In the genomic region with DNA sequence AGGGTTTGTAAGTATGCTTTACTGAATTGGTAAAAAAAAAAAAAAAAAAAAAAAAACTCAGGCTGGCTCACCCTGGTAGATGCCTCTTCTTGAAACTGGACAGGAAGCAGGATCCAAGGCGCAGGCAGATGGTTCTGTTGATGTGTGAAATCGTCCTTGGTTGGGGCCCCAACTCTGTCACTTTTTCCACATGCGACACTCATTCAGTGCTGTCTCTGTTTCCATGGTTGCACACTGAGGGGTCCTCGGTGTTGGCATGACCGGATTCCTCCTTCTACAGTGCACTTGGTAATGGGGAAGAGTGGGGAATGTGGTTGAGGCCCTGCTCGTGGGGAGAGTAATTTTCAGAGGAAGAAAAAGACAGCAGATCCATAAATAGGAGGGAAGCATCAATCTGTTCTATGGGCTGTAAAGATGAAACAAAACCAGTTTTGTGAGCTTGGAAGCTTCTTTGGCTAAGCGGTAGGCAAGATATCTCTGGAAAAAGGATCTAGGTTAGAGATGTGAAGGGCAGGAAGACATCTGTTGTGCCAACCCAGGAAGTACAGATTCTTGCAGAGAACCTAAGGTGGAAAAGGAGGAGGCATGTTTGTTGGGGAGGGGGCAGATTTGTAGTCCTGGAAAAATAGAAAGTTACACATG, we compare ENCODE assay signal across 18 mouse cellular contexts.
DNase-seq lines count a peak whose midpoint lies in the region; ATAC-seq and TF ChIP-seq lines count a peak whose summit lies in the region.
"Had no signal": no experiment of that assay in that cellular context is flagged by ENCODE, and none has a peak within 500 bp of the region (broad histone marks: within the 10 kb centered on the region; RNA-seq: fewer than 3 reads in every experiment).

No protein-coding gene starts in this region.

- no peaks in the 10 kb centered on the region for H3K4me1 ChIP-seq in embryonic facial prominence, embryonic 14.5 days (ENCODE audit: control insufficient read depth, insufficient read depth, low read length)
- H3K4me1 ChIP-seq in embryonic facial prominence, embryonic 10.5 days: no peaks in the 10 kb centered on the region
- no peaks in the 10 kb centered on the region for H3K4me1 ChIP-seq in midbrain, postnatal 0 days (ENCODE audit: insufficient read depth, low read length)
- H3K4me1 ChIP-seq in midbrain, embryonic 13.5 days (replicated peaks): peaks cover 13% of the 10 kb centered on the region
- H3K4me1 ChIP-seq: embryonic facial prominence, embryonic 12.5 days; heart, embryonic 15.5 days; limb, embryonic 10.5 days; liver, embryonic 12.5 days; lung, embryonic 15.5 days had no signal

- no peak overlapping the region for H3K27ac ChIP-seq in embryonic facial prominence, embryonic 14.5 days (replicated peaks; ENCODE audit: low read depth, low read length)
- H3K27ac ChIP-seq in embryonic facial prominence, embryonic 10.5 days (replicated peaks): no peak overlapping the region
- H3K27ac ChIP-seq in midbrain, postnatal 0 days (ENCODE audit: low read depth, low read length): no peak overlapping the region
- H3K27ac ChIP-seq in midbrain, embryonic 13.5 days: no peak overlapping the region
- H3K27ac ChIP-seq: embryonic facial prominence, embryonic 12.5 days; heart, embryonic 15.5 days; limb, embryonic 10.5 days; liver, embryonic 12.5 days; lung, embryonic 15.5 days; neural tube, embryonic 13.5 days had no signal

- no peak for TF ChIP-seq CTCF in midbrain, postnatal 0 days (IDR thresholded peaks at IDR 0.05)

- DNase-seq in embryonic facial prominence, embryonic 14.5 days (ENCODE audit: low spot score): peak; percentile 2
- DNase-seq in embryonic facial prominence, embryonic 10.5 days (ENCODE audit: low spot score): no peak
- peak; percentile 88 for DNase-seq in midbrain, postnatal 0 days (ENCODE audit: low spot score)
- DNase-seq in embryo, embryonic 10.5 days (ENCODE audit: low spot score): peak; percentile 7
- peak; percentile 69 for DNase-seq in retina, embryonic 14.5 days (ENCODE audit: low spot score)
- no peak for DNase-seq in heart, postnatal 25 days (ENCODE audit: low spot score)
- DNase-seq: adrenal gland, adult 2 months; heart, adult 11 months; kidney, adult 9 months; kidney, postnatal 4 days had no signal

- H3K9ac ChIP-seq in embryonic facial prominence, embryonic 14.5 days (ENCODE audit: low read depth, low read length): no peak overlapping the region
- no peak overlapping the region for H3K9ac ChIP-seq in midbrain, postnatal 0 days (replicated peaks; ENCODE audit: low read length, poor library complexity, severe bottlenecking)
- H3K9ac ChIP-seq in midbrain, embryonic 13.5 days (replicated peaks): no peak overlapping the region
- H3K9ac ChIP-seq: embryonic facial prominence, embryonic 12.5 days; heart, embryonic 15.5 days; liver, embryonic 12.5 days; lung, embryonic 15.5 days; neural tube, embryonic 13.5 days had no signal

- no peaks in the 10 kb centered on the region for H3K36me3 ChIP-seq in embryonic facial prominence, embryonic 14.5 days (ENCODE audit: control insufficient read depth, insufficient read depth, low read length)
- H3K36me3 ChIP-seq in embryonic facial prominence, embryonic 10.5 days (replicated peaks): no peaks in the 10 kb centered on the region
- H3K36me3 ChIP-seq in midbrain, postnatal 0 days (ENCODE audit: insufficient read depth, low read length): no peaks in the 10 kb centered on the region
- no peaks in the 10 kb centered on the region for H3K36me3 ChIP-seq in midbrain, embryonic 13.5 days
- H3K36me3 ChIP-seq: embryonic facial prominence, embryonic 12.5 days; G1E; heart, embryonic 15.5 days; limb, embryonic 10.5 days; liver, embryonic 12.5 days; lung, embryonic 15.5 days; neural tube, embryonic 13.5 days had no signal

- intact Hi-C loops in heart, postnatal 25 days (cut with DNase I): no loop called here

- ATAC-seq in embryonic facial prominence, embryonic 14.5 days (ENCODE audit: low read depth): no peak
- no peak for ATAC-seq in midbrain, postnatal 0 days (ENCODE audit: low FRiP score)
- ATAC-seq in midbrain, embryonic 13.5 days: no peak
- ATAC-seq: liver, embryonic 12.5 days had no signal

- no peak overlapping the region for H3K4me3 ChIP-seq in embryonic facial prominence, embryonic 14.5 days (ENCODE audit: low read depth, low read length)
- no peak overlapping the region for H3K4me3 ChIP-seq in embryonic facial prominence, embryonic 10.5 days
- no peak overlapping the region for H3K4me3 ChIP-seq in midbrain, postnatal 0 days (ENCODE audit: low read depth, low read length)
- no peak overlapping the region for H3K4me3 ChIP-seq in midbrain, embryonic 13.5 days (replicated peaks)
- H3K4me3 ChIP-seq: embryonic facial prominence, embryonic 12.5 days; heart, embryonic 15.5 days; limb, embryonic 10.5 days; liver, embryonic 12.5 days; lung, embryonic 15.5 days; neural tube, embryonic 13.5 days had no signal

- WGBS in embryonic facial prominence, embryonic 14.5 days: 68% methylated on average over 7 of the region's 7 CpGs
- WGBS in embryonic facial prominence, embryonic 10.5 days: 75% methylated on average over 7 of the region's 7 CpGs
- WGBS in midbrain, postnatal 0 days: 44% methylated on average over 7 of the region's 7 CpGs
- WGBS in midbrain, embryonic 13.5 days: 58% methylated on average over 7 of the region's 7 CpGs

- H3K27me3 ChIP-seq in embryonic facial prominence, embryonic 14.5 days (replicated peaks; ENCODE audit: control insufficient read depth, insufficient read depth, low read length): no peaks in the 10 kb centered on the region
- H3K27me3 ChIP-seq in embryonic facial prominence, embryonic 10.5 days (replicated peaks; ENCODE audit: low read depth, poor library complexity, severe bottlenecking): no peaks in the 10 kb centered on the region
- no peaks in the 10 kb centered on the region for H3K27me3 ChIP-seq in midbrain, postnatal 0 days (ENCODE audit: insufficient read depth, low read length)
- H3K27me3 ChIP-seq in midbrain, embryonic 13.5 days: peaks cover 9% of the 10 kb centered on the region; the same call in 1 of the 2 replicates
- H3K27me3 ChIP-seq: embryonic facial prominence, embryonic 12.5 days; heart, embryonic 15.5 days; liver, embryonic 12.5 days; lung, embryonic 15.5 days had no signal

- no peaks in the 10 kb centered on the region for H3K9me3 ChIP-seq in embryonic facial prominence, embryonic 14.5 days (ENCODE audit: control insufficient read depth, low read length)
- H3K9me3 ChIP-seq in embryonic facial prominence, embryonic 10.5 days: no peaks in the 10 kb centered on the region
- no peaks in the 10 kb centered on the region for H3K9me3 ChIP-seq in midbrain, postnatal 0 days (ENCODE audit: low read length)
- no peaks in the 10 kb centered on the region for H3K9me3 ChIP-seq in midbrain, embryonic 13.5 days
- H3K9me3 ChIP-seq: embryonic facial prominence, embryonic 12.5 days; heart, embryonic 15.5 days; limb, embryonic 10.5 days; lung, embryonic 15.5 days; neural tube, embryonic 13.5 days had no signal

- H3K4me2 ChIP-seq in embryonic facial prominence, embryonic 14.5 days (ENCODE audit: low read depth, low read length): no peak overlapping the region
- H3K4me2 ChIP-seq in midbrain, postnatal 0 days (ENCODE audit: low read depth, low read length, poor library complexity, severe bottlenecking): no peak overlapping the region
- H3K4me2 ChIP-seq in midbrain, embryonic 13.5 days (replicated peaks): no peak overlapping the region
- H3K4me2 ChIP-seq: embryonic facial prominence, embryonic 12.5 days; heart, embryonic 15.5 days; liver, embryonic 12.5 days; lung, embryonic 15.5 days; neural tube, embryonic 13.5 days had no signal

Comparison
In these comparisons a context has a peak if more than half of its experiments do, and no peak if none do; other contexts are left out.
1. DNase-seq: peak in embryonic facial prominence, embryonic 14.5 days (single experiment), midbrain, postnatal 0 days (single experiment), embryo, embryonic 10.5 days (single experiment) and retina, embryonic 14.5 days (single experiment); none in embryonic facial prominence, embryonic 10.5 days (single experiment) and heart, postnatal 25 days (single experiment).